Mouse (Mus musculus) midbrain, embryonic 16.5 days (tissue): ENCODE data around the gene Brix1. TPM values are rescaled to one million over a fixed set of nuclear protein-coding genes. Genes with fewer than 3 reads are reported as not detected.
A peak's percentile ranks its signal among the peaks of the same experiment; 100 is the strongest.

ENCODE experiments used
- ATAC-seq: fragments of 200-750 bp; cut with Nextera tagmentation; 2 replicates; pipeline ENCODE4 v1.8.0; 2017; ENCODE audit warnings: moderate TSS enrichment
- H3K27ac ChIP-seq: fragments of 300-500 bp; sonication (generic); 2 replicates; pipeline ENCODE4 v1.5.1; 2014; ENCODE audit warnings: mild to moderate bottlenecking, low read length, mixed read lengths
- H3K27me3 ChIP-seq: fragments of 300-500 bp; sonication (generic); 2 replicates; pipeline ENCODE4 v1.6.1; 2014; ENCODE audit warnings: low read depth, low read length, mixed read lengths; ENCODE audit not compliant: control insufficient read depth, insufficient read depth
- H3K36me3 ChIP-seq: fragments of 300-500 bp; sonication (generic); 2 replicates; pipeline ENCODE4 v1.6.1; 2014; ENCODE audit warnings: mild to moderate bottlenecking, low read length, moderate library complexity, mixed read lengths; ENCODE audit not compliant: control insufficient read depth, insufficient read depth
- H3K4me1 ChIP-seq: fragments of 300-500 bp; sonication (generic); 2 replicates; pipeline ENCODE4 v1.6.1; 2014; ENCODE audit warnings: mild to moderate bottlenecking, low read length, mixed read lengths; ENCODE audit not compliant: control insufficient read depth, insufficient read depth
- H3K4me2 ChIP-seq: fragments of 300-500 bp; sonication (generic); 2 replicates; pipeline ENCODE4 v1.6.1; 2014; ENCODE audit warnings: mild to moderate bottlenecking, low read length, mixed read lengths
- H3K4me3 ChIP-seq: fragments of 300-500 bp; sonication (generic); 2 replicates; pipeline ENCODE4 v1.5.1; 2014; ENCODE audit warnings: low read depth, mild to moderate bottlenecking, low read length, moderate library complexity, mixed read lengths
- H3K9ac ChIP-seq: fragments of 300-500 bp; sonication (generic); 2 replicates; pipeline ENCODE4 v1.6.1; 2014; ENCODE audit warnings: low read depth, low read length, mixed read lengths
- H3K9me3 ChIP-seq: fragments of 300-500 bp; sonication (generic); replicated peaks from 2 replicates; pipeline ENCODE4 v1.6.1; 2014; ENCODE audit warnings: mild to moderate bottlenecking, low read length, mixed read lengths; ENCODE audit not compliant: control insufficient read depth, poor library complexity, severe bottlenecking
- WGBS: fragments of 180-500 bp; shearing (Covaris S2); extraction: QIAGEN DNeasy Blood & Tissue Kit; methylation state at CpG from one replicate; pipeline ENCODE4 v1.1.7; 2014; 5-methylcytosine and 5-hydroxymethylcytosine counted together
- polyA plus RNA-seq: library from polyadenylated mRNA; unstranded; fragments of >200 nt; fragmentation: Nextera tagmentation; extraction: Ambion mirVana; gene quantifications from 2 replicates; pipeline ENCODE4 v1.2.1, GENCODE M21; 2015

Brix1 gene
- polyA plus RNA-seq, 1 experiment from 2014 or later, result 54.8 TPM

DNA sequence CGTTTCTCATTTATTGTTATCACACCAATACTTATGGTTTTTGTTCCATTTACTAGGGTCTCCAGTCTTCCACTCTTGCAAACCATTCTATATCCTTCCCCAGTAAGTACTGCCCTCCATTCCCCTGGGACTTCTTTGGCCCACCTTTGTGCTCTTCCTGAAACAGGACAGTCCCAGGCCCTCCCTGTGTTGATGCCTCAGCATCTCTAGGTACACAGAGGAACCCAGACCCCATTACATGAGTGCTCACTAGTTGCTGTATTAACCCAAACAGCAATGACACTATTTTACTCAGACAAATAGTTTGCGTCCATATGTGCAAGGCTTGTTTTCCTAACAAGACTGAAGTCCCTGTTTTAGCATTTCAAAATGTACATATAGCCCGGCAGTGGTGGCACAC lies 17.0 kb downstream of the Brix1 start:
- no peak overlapping the region for H3K27ac ChIP-seq
- H3K9ac ChIP-seq, result no peak overlapping the region
- H3K4me2 ChIP-seq, result peak overlapping the region; percentile 85
- H3K4me1 ChIP-seq, result peaks cover 17% of the 10 kb centered on the region
- H3K9me3 ChIP-seq, result no peaks in the 10 kb centered on the region
- H3K36me3 ChIP-seq, result no peaks in the 10 kb centered on the region
- no peak overlapping the region for H3K4me3 ChIP-seq
- no peaks in the 10 kb centered on the region for H3K27me3 ChIP-seq
- ATAC-seq, result no peak
- 84% methylated on average over 3 of the region's 3 CpGs for WGBS

DNA sequence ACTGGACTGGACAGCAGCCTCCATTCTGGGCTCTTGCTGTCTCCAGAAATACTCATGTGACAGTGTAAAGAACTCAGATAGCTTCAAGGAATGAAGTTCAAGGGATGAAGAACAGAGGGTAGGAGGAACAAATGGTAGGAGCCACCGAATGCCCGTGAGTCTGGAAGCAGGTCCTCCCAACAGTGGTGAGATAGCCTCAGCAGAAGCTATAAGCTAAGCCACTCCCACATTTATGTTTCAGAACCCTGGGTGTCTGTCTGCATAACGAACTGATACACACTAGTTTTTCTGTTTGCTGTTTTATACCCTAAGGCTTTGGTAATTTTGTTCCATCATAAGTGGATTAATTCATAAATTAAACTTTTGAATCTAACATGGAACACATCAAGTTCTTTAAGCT lies 21.1 kb downstream of the Brix1 start:
- Histone ChIP-seq H3K4me2 (no peak overlapping the region), H3K27ac (no peak overlapping the region), H3K9ac (no peak overlapping the region), H3K36me3 (peaks cover 14% of the 10 kb centered on the region), H3K27me3 (no peaks in the 10 kb centered on the region), H3K9me3 (no peaks in the 10 kb centered on the region), H3K4me1 (peaks cover 12% of the 10 kb centered on the region), H3K4me3 (no peak overlapping the region)
- WGBS, result 91% methylated on average over 3 of the region's 3 CpGs
- no peak for ATAC-seq

DNA sequence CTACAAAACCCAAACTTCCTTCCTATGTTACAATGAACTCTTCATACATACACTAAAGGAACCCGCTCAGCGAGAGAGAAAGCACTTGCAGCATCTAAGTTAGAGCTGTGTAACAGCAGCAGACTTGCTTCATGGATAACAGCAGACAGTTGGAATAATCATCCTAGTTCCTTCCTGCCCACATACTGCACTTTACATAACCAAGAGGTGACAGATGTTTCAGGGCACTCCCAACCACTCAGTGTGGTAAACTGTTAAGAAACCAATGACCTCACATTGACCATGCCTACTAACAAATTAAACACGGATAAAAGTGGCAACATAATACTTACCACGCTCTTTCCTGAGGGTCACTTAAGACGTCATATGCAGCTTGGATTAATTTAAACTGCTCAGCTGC lies 22.2 kb downstream of the Brix1 start:
- WGBS, result 87% methylated on average over 5 of the region's 5 CpGs

DNA sequence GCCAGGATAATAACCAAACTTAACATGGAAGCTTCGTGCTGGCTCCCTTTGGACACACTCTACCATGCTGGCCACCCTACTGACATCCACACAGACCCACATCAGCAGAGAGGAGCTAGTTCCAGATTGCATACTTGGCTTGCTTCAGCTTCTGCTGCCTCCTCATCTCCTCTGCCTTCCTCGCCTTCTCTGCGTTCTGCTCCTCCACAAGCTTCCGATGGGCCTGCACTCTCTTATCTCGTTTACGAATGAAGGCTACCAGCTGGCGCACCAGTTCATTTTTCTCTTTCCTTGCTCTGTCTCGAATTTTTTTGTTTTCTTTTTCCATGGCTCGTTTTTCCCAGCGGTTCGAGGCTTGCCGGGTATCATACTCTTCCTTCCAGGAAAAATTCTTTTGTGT lies 24.8 kb downstream of the Brix1 start:
- Histone ChIP-seq H3K4me1 (no peaks in the 10 kb centered on the region), H3K4me2 (no peak overlapping the region), H3K4me3 (no peak overlapping the region), H3K27me3 (no peaks in the 10 kb centered on the region), H3K9me3 (no peaks in the 10 kb centered on the region), H3K36me3 (peaks cover 16% of the 10 kb centered on the region), H3K9ac (no peak overlapping the region), H3K27ac (no peak overlapping the region)
- no peak for ATAC-seq
- WGBS, result 94% methylated on average over 12 of the region's 12 CpGs

More for the DNA sequence above, 22.2 kb downstream of the Brix1 start:
- ATAC-seq, result no peak
- no peak overlapping the region for H3K9ac ChIP-seq
- peaks cover 2% of the 10 kb centered on the region; the same call in 1 of the 2 replicates for H3K4me1 ChIP-seq
- H3K9me3 ChIP-seq, result no peaks in the 10 kb centered on the region
- H3K4me2 ChIP-seq, result no peak overlapping the region
- no peaks in the 10 kb centered on the region for H3K27me3 ChIP-seq
- peaks cover 14% of the 10 kb centered on the region for H3K36me3 ChIP-seq
- no peak overlapping the region for H3K27ac ChIP-seq
- no peak overlapping the region for H3K4me3 ChIP-seq

DNA sequence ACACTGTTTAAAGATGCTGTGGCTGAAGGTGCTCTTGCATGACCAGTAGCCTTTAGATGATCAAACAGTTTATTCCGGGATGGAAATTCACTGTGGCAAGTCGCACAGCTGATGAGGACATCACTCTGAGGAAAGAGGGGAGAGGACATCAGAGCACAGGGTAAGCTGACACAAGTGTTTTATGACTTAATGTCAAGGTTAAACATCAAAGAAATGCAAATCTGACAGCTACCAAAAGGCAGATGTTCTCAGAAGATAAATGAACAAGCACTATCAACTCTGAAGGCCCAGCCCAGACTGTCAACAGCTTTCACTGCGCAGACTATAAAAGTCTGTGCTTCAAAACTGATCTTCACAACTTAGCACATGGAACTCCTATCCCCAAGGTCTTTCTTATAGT lies 38.6 kb downstream of the Brix1 start:
- Histone ChIP-seq H3K27me3 (no peaks in the 10 kb centered on the region), H3K4me2 (no peak overlapping the region), H3K4me3 (no peak overlapping the region), H3K4me1 (no peaks in the 10 kb centered on the region), H3K36me3 (peaks cover 22% of the 10 kb centered on the region), H3K9me3 (no peaks in the 10 kb centered on the region), H3K9ac (no peak overlapping the region), H3K27ac (no peak overlapping the region)
- 83% methylated on average over 3 of the region's 3 CpGs for WGBS
- no peak for ATAC-seq

DNA sequence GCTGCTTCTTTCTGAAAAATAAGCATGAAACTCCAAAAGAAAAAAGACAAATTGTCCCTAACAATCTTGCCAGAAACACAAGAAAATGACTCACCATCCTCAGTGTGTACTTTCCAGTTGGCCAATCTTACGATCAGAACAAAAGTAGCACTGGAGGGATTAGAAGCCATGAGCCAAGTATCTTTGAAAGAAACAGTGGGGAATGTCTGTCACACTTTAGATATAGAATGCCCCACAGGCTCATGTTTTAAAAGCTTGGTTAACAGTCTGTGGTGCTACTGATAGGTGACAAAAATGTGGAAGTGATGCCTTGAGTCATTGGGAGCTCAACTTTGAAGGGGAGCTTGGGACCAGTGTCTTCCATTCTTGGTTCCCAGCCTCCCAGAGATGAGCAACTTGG lies 43.5 kb downstream of the Brix1 start:
- Histone ChIP-seq H3K36me3 (peaks cover 6% of the 10 kb centered on the region; the same call in 1 of the 2 replicates), H3K4me2 (no peak overlapping the region), H3K9ac (no peak overlapping the region), H3K27me3 (no peaks in the 10 kb centered on the region), H3K27ac (no peak overlapping the region), H3K4me1 (no peaks in the 10 kb centered on the region), H3K9me3 (no peaks in the 10 kb centered on the region), H3K4me3 (no peak overlapping the region)
- 46% methylated on average over 1 of the region's 1 CpGs for WGBS
- ATAC-seq, result no peak

DNA sequence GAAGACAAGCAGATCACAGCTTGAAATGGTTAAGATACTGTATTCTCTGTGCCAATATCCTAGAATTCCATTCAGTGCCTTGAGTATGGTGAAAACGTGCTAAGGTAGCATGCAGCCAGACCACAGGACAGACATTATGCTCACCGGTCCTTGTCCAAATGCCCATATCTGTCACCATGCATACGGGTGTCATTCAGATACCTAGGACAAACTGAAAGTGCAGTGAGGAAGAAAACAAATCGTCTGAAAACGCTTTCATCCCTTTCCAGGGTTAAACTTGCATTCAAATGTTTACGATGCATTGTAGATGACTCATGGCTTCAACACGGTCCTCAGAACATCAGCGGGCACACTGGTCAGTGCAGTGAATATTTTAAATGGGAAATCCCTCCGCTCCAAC lies 44.3 kb downstream of the Brix1 start:
- Histone ChIP-seq H3K36me3 (peaks cover 6% of the 10 kb centered on the region; the same call in 1 of the 2 replicates), H3K9me3 (no peaks in the 10 kb centered on the region), H3K27ac (no peak overlapping the region), H3K4me1 (no peaks in the 10 kb centered on the region), H3K27me3 (no peaks in the 10 kb centered on the region), H3K9ac (no peak overlapping the region), H3K4me3 (no peak overlapping the region), H3K4me2 (no peak overlapping the region)
- 94% methylated on average over 9 of the region's 9 CpGs for WGBS
- ATAC-seq, result no peak

DNA sequence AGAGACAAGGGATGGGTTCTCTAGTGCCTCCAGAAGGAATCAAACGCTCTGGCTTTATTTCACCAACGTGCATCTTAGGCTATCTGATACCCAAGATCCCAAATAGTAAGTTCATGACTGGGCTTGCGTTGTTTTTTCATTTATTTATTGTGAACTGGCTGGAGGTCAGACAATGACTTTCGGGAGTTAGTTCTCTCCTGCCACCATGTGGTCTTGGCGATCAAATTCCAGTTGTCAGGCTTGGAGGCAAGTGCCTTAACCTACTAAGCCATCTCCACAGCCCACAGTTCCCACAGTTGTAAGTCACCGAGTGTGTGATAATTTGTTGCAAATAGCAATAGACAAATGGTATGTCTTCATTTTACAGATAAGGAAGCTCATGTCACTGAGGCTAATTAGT lies 45.8 kb downstream of the Brix1 start:
- Histone ChIP-seq H3K9ac (no peak overlapping the region), H3K4me1 (no peaks in the 10 kb centered on the region), H3K4me3 (no peak overlapping the region), H3K36me3 (0 out of 2 replicates have a peak, but pooled peaks cover under 1% of the 10 kb centered on the region), H3K9me3 (no peaks in the 10 kb centered on the region), H3K27me3 (no peaks in the 10 kb centered on the region), H3K27ac (no peak overlapping the region), H3K4me2 (no peak overlapping the region)
- ATAC-seq, result no peak
- 79% methylated on average over 6 of the region's 6 CpGs for WGBS

DNA sequence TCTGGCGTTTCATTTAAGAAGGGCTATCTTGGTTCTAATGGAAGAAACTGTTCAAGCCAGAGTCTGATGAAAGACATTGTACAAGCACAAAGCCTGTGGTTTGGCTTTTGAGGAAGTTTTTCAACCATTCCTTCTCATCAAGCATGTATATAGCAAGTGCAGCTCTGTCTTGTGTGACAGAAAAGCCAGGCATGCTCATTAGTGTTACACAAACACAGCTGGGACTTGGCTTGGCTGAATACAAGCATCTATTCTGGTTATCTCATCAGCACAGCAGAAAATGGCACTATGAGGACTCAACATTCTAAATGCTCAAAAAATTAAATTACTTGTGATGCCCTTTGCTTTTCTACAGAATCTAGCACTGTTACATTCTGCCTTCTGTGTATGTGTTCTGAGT lies 48.9 kb downstream of the Brix1 start:
- Histone ChIP-seq H3K4me1 (no peaks in the 10 kb centered on the region), H3K36me3 (no peaks in the 10 kb centered on the region), H3K4me3 (no peak overlapping the region), H3K27me3 (no peaks in the 10 kb centered on the region), H3K4me2 (no peak overlapping the region), H3K9ac (no peak overlapping the region), H3K9me3 (no peaks in the 10 kb centered on the region), H3K27ac (no peak overlapping the region)
- WGBS, result 85% methylated on average over 1 of the region's 1 CpGs
- ATAC-seq, result no peak
